Mouse (Mus musculus) stomach, postnatal 0 days (tissue): Measurements from ENCODE around the gene Rtca.

Experiments
- CTCF ChIP-seq: IDR thresholded peaks from 2 replicates; pipeline ENCODE4 v1.5.1; 2016; ENCODE audit warnings: antibody characterized with exemption, low read depth, mild to moderate bottlenecking, moderate library complexity
- EP300 ChIP-seq: optimal IDR thresholded peaks from 2 replicates; pipeline ENCODE3; 2016; ENCODE audit warnings: antibody characterized with exemption

- TF ChIP-seq CTCF = no peak
- no peak for TF ChIP-seq EP300
Measured at GRCm38 (mm10) chr3:116480119-116480518, 27.9 kb downstream of the Rtca start.
